Mouse (Mus musculus): ENCODE measurements around the gene Slc36a2.

DNA sequence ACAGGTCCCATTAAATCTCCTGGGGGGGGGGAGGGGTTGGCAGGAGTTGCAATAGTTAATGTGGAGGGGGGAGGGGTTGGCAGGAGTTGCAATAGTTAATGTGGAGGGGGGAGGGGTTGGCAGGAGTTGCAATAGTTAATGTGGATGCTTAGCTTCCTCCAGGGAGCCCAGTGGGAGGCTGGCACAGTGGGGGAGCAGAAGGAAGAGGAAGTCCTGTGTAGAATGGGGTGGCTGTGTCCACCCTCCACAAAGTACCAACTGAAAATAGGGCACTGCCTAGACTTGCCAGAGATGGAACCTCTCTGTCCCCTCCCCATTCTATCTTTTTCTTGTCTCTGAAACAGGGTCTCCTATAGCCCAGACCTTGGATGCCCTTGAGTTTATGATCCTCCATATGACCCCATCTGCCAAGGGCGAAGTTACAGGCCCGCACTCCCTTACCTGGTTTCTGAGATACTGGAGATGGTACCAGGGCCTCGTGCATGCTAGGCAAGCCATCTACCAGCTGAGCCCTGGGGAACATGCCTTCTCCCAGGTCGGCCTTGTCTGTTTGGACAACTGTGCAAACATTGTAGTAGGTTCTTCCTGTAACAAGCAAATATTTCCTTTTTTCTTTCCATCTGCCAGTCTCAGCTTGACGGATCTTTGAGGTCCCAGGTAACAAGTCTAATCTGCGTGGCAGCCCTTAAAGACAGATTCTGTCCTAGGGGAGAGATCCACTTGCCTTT lies 24.9 kb upstream of the Slc36a2 start:
- no peak for TF ChIP-seq CTCF (IDR thresholded peaks at IDR 0.05; ENCODE audit: low read depth)
- no peak for TF ChIP-seq EP300 (IDR thresholded peaks at IDR 0.05; ENCODE audit: low read depth)

All from liver, postnatal 0 days (tissue).